Mouse (Mus musculus) heart, embryonic 14.5 days (tissue): ENCODE data around the gene Fam189a1. TPM values are rescaled to one million over a fixed set of nuclear protein-coding genes. Genes with fewer than 3 reads are reported as not detected.

Source experiments
- ATAC-seq: fragments of 200-750 bp; cut with Nextera tagmentation; 2 replicates; pipeline ENCODE4 v1.8.0; 2017; ENCODE audit warnings: low read depth, moderate TSS enrichment; ENCODE audit not compliant: insufficient number of reproducible peaks, insufficient read depth, low FRiP score
- H3K27ac ChIP-seq, 2 experiments: fragments of 200-500 bp in 1 of 2; fragments of 300-500 bp in 1 of 2; sonication (generic) in 1 of 2; replicated peaks in 1 of 2; 2 replicates each; pipeline ENCODE4 v1.5.1; 2012 to 2014; ENCODE audit warnings: low read depth in 2 of 2, low read length in 2 of 2, control low read depth in 1 of 2, mild to moderate bottlenecking in 1 of 2, mixed read lengths in 1 of 2; ENCODE audit not compliant: control insufficient read depth in 1 of 2, insufficient read depth in 1 of 2
- H3K27me3 ChIP-seq: fragments of 300-500 bp; sonication (generic); 2 replicates; pipeline ENCODE4 v1.6.1; 2014; ENCODE audit warnings: mild to moderate bottlenecking, low read length, control low read depth; ENCODE audit not compliant: control insufficient read depth, insufficient read depth
- H3K36me3 ChIP-seq: fragments of 300-500 bp; sonication (generic); 2 replicates; pipeline ENCODE4 v1.6.1; 2014; ENCODE audit warnings: mild to moderate bottlenecking, control low read depth, low read length, mixed read lengths; ENCODE audit not compliant: control insufficient read depth, insufficient read depth
- H3K4me1 ChIP-seq, 2 experiments: fragments of 200-500 bp in 1 of 2; fragments of 300-500 bp in 1 of 2; sonication (generic) in 1 of 2; 2 replicates each; pipeline ENCODE4 v1.6.1; 2012 to 2014; ENCODE audit warnings: low read length in 2 of 2, control low read depth in 1 of 2, mixed read lengths in 1 of 2; ENCODE audit not compliant: control insufficient read depth in 2 of 2, insufficient read depth in 2 of 2
- H3K4me2 ChIP-seq: fragments of 300-500 bp; sonication (generic); 2 replicates; pipeline ENCODE4 v1.6.1; 2014; ENCODE audit warnings: mild to moderate bottlenecking, low read length
- H3K4me3 ChIP-seq, 2 experiments: fragments of 200-500 bp in 1 of 2; fragments of 300-500 bp in 1 of 2; sonication (generic) in 1 of 2; 2 replicates each; pipeline ENCODE4 v1.5.1; 2012 to 2014; ENCODE audit warnings: low read length in 2 of 2, mild to moderate bottlenecking in 2 of 2, control low read depth in 1 of 2, low read depth in 1 of 2, moderate library complexity in 1 of 2; ENCODE audit not compliant: control insufficient read depth in 1 of 2, insufficient read depth in 1 of 2
- H3K9ac ChIP-seq: fragments of 300-500 bp; sonication (generic); 2 replicates; pipeline ENCODE4 v1.6.1; 2014; ENCODE audit warnings: mild to moderate bottlenecking, low read length
- H3K9me3 ChIP-seq: fragments of 300-500 bp; sonication (generic); 2 replicates; pipeline ENCODE4 v1.6.1; 2016; ENCODE audit warnings: low read length, control low read depth; ENCODE audit not compliant: control insufficient read depth
- WGBS: fragments of 180-500 bp; shearing (Covaris S2); extraction: QIAGEN DNeasy Blood & Tissue Kit; methylation state at CpG from one replicate; pipeline ENCODE4 v1.1.7; 2014; 5-methylcytosine and 5-hydroxymethylcytosine counted together
- microRNA-seq: library from miRNA; unstranded; fragments of <30 nt; microRNA quantifications from one replicate; pipeline ENCODE4, GENCODE M21; 2016
- polyA plus RNA-seq: library from polyadenylated mRNA; unstranded; fragments of >200 nt; fragmentation: Nextera tagmentation; extraction: Ambion mirVana; gene quantifications from 2 replicates; pipeline ENCODE4 v1.2.1, GENCODE M21; 2014

The Fam189a1 gene
- polyA plus RNA-seq, 1 experiment from 2014 or later = 0.77 TPM

- WGBS = 73% methylated on average over 1 of the region's 1 CpGs
- ATAC-seq = no peak
- H3K27me3 ChIP-seq = no peaks in the 10 kb centered on the region
- H3K4me3 ChIP-seq = no peak overlapping the region
- no peaks in the 10 kb centered on the region for H3K36me3 ChIP-seq
- H3K9ac ChIP-seq = no peak overlapping the region
- no peaks in the 10 kb centered on the region for H3K4me1 ChIP-seq
- H3K4me2 ChIP-seq = no peak overlapping the region
- H3K9me3 ChIP-seq = no peaks in the 10 kb centered on the region
- no peak overlapping the region for H3K27ac ChIP-seq
These were observed 432.0 kb downstream of the Fam189a1 start for GRCm38 (mm10) chr7:64724409-64724808.

- no peaks in the 10 kb centered on the region for H3K9me3 ChIP-seq
- H3K4me2 ChIP-seq = no peak overlapping the region
- no peak overlapping the region for H3K4me3 ChIP-seq
- no peak overlapping the region for H3K27ac ChIP-seq
- no peak overlapping the region for H3K9ac ChIP-seq
- WGBS = 66% methylated on average over 3 of the region's 3 CpGs
- ATAC-seq = no peak
- H3K36me3 ChIP-seq = no peaks in the 10 kb centered on the region
- H3K27me3 ChIP-seq = no peaks in the 10 kb centered on the region
- no peaks in the 10 kb centered on the region for H3K4me1 ChIP-seq
These were observed 433.1 kb downstream of the Fam189a1 start for GRCm38 (mm10) chr7:64723313-64723712.

- 75% methylated on average over 2 of the region's 2 CpGs for WGBS
- Histone ChIP-seq H3K9ac (no peak overlapping the region), H3K4me2 (no peak overlapping the region), H3K27ac (no peak overlapping the region), H3K36me3 (no peaks in the 10 kb centered on the region), H3K9me3 (no peaks in the 10 kb centered on the region), H3K27me3 (no peaks in the 10 kb centered on the region), H3K4me1 (no peaks in the 10 kb centered on the region), H3K4me3 (no peak overlapping the region)
- ATAC-seq = no peak
These were observed 440.1 kb downstream of the Fam189a1 start for GRCm38 (mm10) chr7:64716286-64716685.

GRCm38 (mm10) chr7:64709520-64710262 lies 446.7 kb downstream of the Fam189a1 start:
- Histone ChIP-seq H3K4me1 (no peaks in the 10 kb centered on the region), H3K27me3 (no peaks in the 10 kb centered on the region), H3K9ac (no peak overlapping the region), H3K4me2 (no peak overlapping the region), H3K4me3 (no peak overlapping the region), H3K27ac (no peak overlapping the region), H3K9me3 (no peaks in the 10 kb centered on the region), H3K36me3 (no peaks in the 10 kb centered on the region)
- 78% methylated on average over 13 of the region's 13 CpGs for WGBS
- no peak for ATAC-seq

- no peak for ATAC-seq
- H3K4me2 ChIP-seq = no peak overlapping the region
These were observed 448.2 kb downstream of the Fam189a1 start for GRCm38 (mm10) chr7:64708176-64708575.

More at GRCm38 (mm10) chr7:64708176-64708575, 448.2 kb downstream of the Fam189a1 start:
- H3K4me1 ChIP-seq = no peaks in the 10 kb centered on the region
- H3K9ac ChIP-seq = no peak overlapping the region
- H3K36me3 ChIP-seq = no peaks in the 10 kb centered on the region
- H3K4me3 ChIP-seq = no peak overlapping the region
- no peak overlapping the region for H3K27ac ChIP-seq
- 66% methylated on average over 4 of the region's 4 CpGs for WGBS
- H3K9me3 ChIP-seq = no peaks in the 10 kb centered on the region
- H3K27me3 ChIP-seq = no peaks in the 10 kb centered on the region

Small RNA genes lying within 50 kb of the gene (microRNA-seq; reads per million reads assigned to microRNA genes)
- gene Gm25249 = not detected
